Mouse (Mus musculus): Measurements from ENCODE around the gene Zfp36l1. TPM values are rescaled to one million over a fixed set of nuclear protein-coding genes. Genes with fewer than 3 reads are reported as not detected.

The Zfp36l1 gene
- total RNA-seq, 2 experiments from 2014 or later, result 46.9 to 54.7 TPM

DNA sequence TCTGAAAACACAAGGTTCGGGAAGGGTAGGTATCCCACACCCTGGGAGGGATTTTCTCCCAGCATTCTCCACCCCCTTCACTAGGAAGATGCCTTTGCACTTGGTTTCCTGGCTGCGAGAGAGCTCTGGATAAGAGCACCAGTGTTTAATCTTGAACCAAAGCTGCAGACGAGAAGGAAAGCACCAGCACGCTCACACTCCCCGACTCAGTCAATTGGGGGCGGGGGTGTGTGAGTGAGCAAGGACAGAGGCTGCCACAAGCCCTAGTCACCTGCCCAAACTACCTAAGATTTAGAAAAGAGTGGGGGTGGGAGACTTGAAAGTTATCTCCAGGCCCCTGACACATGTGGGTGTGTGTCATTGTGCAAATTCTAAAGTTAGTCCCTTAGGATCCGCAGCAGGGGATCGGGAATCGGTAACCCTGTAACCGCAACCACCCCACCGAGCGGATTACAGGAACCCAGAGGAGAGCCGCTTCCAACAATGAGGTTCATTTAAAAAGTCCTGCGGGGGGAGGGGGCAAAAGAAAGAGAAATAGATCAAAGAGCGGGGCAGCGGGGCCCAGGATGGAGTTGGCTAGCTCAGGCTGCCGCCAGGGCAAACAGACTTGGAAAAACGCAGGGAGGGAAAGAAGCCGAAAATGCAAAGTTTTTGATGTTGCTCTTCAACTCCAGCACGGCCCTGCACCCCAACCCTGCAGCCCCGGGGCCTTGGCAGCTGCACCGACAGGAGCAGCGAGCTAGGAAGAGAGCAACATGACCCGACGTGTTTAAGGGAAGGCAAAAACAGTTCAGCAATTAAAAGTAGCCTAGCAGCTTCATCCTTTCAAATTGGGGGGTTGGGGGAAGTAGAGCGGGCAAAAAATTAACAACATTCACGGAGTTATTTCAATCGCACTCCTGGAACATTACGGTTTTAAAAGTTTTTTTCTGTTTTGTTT lies 1.4 kb downstream of the Zfp36l1 start:
- peak in 1 of 2 experiments; percentile 37 for DNase-seq (ENCODE audit: low spot score in 2 of 2)

DNA sequence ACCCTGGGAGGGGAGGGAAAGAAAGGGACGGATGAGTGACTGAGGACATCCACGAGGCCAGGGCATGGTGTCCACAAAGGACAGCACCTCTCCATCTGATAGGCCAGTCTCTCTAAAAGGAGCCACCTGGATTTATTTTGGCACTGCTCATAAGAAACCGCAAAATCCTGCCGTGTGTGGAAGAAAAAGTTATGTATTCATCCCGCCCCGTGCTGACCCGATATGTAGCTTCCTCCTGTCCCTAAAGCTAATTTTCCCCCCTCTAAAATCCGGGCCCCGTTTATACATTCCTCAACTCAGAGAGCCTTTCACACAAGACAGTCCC lies 2.3 kb downstream of the Zfp36l1 start:
- no peak for DNase-seq (ENCODE audit: low spot score in 2 of 2)

DNA sequence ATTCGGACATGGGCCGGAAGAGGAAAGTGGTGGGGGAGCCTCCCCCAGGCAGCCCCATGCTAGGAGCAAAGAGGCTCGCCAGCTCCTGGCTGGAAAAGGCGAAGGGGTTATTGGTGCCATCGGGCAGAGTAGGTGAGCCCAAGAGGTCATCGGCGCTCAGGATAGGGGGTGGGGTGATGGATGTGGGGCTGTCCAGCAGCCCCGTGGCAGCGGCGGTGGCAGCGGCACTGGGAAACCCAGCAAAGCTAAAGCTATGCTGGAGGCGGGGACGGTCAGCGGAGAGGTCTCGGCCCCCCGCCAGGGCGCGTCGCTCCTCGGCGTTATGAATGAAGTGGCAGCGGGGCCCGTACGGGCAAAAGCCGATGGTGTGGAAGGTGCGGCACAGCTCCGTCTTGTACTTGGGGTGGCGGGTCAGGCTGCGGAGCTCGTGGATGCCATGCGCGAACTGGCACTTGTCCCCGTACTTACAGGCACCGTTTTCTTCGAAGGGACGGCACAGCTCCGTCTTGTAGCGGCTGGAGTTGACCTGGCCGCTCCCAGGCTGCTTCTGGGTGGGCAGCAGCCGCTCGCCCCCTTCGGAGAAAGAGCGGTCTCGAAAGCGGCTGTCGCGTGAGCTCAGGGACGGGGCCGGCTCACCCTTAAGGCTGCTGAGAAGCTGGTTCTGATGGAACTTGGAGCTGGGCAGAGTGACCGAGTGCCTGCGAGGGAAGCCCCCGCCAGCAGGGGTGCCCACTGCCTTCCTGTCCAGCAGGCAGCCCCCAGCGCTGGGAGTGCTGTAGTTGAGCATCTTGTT lies 2.9 kb downstream of the Zfp36l1 start:
- peak in 1 of 2 experiments; percentile 64 for DNase-seq (ENCODE audit: low spot score in 2 of 2)

DNA sequence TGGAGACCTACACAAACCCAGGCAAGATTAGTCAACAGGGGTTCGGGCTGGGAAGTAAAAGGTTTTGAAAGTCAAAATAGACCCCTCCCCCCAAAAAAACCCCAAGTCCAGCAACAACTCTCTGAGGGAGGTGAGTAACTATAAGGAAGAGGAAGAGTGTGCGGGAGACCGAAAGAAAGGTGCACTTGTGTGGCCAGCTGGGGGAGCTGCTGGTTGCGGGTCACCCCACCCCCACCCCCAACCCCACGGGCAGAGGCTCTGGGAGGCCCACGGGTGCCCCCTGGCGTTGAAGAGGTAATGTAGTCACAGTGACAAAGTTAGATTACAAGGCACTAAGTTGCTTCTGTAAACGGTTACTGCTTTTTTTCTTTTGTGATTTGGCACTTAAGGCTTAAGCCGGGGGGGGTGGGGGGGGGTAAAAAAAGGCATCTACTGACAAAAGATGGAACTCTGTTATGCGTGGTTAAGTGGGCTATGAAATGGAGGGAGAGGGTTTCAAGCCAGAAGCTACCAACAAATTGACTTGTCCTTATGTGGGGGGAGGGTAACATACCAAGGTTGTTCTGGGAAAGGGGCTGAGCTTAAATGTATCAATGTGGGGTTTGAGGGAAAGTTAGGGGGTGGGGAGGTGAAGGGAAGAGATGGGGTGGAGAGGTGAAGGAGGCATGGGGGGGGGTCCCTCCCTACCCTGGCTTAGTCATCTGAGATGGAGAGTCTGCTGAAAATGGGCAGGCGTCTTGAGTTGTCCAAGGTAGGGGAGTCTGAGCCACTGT lies 3.7 kb downstream of the Zfp36l1 start:
- peak; percentile 84 to 87 for DNase-seq (ENCODE audit: low spot score in 2 of 2)

DNA sequence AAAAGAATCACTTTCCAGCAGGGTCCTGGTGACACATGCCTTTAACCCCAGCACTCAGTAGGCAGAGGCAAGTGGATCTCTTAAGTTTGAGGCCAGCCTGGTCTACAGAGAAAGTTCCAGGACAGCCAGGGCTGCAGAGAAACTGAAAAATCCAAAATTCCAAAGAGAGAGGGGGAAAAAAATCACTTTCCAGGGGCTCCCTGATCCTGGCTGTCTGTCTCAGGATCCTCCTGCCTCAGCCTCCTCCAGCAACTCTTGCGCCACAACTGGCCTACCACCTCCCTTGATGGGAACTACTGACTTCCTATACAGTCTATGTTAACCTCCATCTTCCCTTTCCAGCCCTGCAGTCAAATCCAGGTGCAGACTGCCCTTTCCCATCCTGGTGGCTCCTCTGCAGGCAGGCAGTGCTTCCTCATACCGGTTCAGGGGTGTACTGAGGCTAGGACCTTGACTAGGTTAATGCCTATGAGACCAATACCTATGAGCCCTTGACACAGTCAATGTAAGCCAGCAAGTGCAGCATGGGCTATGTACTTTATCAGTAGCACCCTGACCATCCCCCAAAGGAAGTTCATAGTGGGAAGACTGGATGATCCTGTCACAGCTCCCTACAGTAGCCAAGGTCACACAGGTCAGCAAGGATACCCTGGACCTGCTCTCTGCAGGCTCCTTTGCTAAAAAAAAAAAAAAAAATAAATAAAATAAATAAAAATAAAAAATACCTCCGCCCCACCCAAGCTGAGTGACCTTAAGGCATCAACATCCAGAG lies 5.7 kb downstream of the Zfp36l1 start:
- no peak for DNase-seq (ENCODE audit: low spot score in 2 of 2)

DNA sequence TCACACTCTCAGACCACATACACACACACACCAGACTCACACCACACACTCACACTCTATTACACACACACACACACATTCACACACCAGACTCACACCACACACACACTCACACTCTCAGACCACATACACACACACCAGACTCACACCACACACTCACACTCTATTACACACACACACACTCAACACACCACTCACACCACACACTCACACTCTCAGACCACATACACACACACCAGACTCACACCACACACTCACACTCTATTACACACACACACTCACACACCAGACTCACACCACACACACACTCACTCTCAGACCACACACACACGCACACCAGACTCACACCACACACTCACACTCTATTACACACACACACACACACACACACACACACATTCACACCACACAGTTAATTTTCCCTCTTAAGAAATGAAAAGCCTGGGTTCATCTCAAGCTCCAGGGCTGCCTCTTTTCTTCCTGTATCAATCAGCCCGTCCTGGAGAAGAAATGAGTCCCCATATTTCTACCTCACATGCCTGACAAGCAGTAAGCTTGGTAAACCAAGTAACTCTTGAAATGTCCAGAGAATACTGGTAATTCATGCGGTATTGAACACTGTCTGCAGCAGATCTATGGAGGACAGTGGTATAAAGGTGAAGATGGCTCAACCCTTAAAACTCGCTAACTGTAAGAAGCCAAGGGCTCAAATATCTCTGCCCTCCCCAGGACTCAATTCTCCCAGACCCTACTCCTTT lies 6.5 kb downstream of the Zfp36l1 start:
- DNase-seq (ENCODE audit: low spot score in 2 of 2), result no peak

DNA sequence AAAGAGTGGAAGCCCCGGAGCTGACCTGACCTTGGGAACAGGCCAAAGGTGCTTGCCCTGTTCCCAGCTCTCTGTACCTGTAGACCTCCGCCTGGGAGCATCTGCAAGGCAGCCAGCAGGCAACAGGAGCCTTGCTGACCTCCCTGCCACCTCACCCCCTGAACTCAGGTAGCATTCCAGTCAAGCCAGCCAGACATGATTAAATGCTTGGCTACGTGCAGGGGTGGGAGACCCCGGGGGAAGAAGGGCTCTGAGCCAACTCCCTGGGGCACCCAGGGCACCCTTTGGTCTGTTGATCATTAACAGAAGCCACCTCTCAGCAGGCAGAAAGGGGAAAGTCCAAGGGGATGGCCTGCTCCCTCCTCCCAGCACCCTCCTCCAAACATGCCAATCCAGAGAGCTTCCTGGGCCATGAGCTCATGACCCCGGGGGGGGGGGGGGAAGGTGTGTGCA lies 9.3 kb downstream of the Zfp36l1 start:
- DNase-seq (ENCODE audit: low spot score in 2 of 2), result no peak

DNA sequence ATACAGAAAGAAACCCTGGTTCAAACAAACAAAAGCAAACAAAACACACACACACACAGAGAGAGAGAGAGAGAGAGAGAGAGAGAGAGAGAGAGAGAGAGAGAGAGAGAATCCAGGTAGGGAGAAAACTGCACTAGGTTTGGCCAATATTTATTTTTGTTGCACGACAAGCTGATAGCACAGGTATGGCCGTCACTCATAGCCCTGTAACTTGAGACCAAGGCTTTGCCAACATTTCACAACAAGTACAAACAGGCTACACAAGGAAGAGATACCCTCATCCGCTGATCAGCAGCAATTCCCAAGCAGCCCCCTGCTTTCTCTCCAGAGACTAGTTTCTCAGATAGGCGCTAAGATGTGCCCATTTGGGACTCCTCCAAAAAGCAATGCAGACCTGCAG lies 9.7 kb downstream of the Zfp36l1 start:
- DNase-seq (ENCODE audit: low spot score in 2 of 2), result no peak

DNA sequence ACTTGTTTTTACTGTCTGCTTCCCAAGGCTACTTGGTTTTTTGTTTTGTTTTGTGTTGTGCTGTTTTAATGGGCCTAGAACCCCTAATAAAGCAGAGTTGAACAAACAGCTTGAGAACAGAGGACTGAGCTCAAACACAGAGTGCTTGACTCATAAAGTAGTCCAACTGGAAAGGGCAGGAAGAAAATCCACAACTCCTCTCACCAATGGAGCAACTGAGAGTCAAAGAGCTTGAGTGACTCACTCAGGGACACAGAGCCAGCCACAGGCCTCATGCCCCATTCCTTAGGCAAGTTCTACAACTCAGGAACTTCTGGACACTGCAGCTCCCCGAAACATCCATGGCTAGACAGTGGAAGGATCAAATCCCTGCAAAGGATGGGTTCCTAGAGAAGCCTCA lies 14.0 kb downstream of the Zfp36l1 start:
- DNase-seq (ENCODE audit: low spot score in 2 of 2), result no peak

DNA sequence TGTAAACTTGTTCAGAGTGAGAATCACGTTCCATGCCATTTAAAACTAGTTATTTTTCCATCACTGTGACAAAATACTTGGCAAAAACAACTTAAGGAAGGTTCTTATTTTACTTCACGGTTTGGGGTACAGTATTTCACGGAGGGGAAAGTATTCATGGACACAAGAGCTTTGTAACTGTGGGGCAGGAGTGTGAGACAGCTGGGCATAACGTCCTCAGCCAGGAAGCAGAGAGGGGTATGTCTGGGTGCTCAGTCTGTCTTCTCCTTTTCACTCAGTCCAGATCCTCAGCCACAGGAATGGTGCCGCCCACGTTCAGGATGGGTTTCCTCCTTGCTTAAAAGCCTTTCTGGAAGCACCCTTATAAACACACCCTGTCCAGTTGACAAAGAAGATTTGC lies 16.1 kb downstream of the Zfp36l1 start:
- no peak for DNase-seq (ENCODE audit: low spot score in 2 of 2)

DNA sequence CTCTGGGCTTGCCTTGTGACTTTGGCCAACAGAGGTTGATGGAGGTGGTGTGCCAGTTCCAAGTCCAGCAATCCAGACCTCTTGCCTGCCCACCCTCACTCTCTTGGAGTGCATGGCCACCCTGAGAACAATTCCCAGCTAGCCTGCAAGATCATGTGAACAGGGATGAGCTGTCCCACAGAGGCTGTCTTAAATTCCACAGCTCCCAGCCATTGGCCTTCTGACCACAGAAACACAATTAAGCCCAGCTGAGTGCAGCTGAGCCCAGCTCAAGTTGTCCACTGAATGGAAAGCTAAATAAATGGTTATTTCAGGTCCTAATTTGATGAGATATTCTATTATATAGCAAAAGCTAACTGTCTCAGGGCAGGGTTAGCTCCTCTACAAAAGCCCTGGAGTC lies 20.0 kb downstream of the Zfp36l1 start:
- DNase-seq (ENCODE audit: low spot score in 2 of 2), result no peak

DNA sequence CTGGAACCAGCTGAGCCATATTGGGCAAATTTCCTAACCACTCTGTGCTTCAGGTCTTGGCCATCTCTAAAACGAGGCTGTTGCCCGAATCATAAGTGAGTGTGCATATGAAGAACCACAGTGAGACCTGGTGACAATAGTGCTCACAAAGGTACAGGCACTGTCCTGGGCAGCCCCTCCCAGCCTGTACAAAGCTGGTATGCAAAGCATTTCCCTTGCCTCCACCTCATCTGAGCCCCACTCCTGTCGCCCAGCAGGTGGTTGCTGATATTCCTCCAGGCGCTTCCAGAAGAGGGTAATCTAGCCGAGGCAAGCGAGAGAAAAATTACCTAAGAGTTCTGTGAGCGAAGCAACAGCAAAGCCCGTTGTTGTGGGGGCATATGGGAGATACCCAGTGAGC lies 21.7 kb downstream of the Zfp36l1 start:
- DNase-seq (ENCODE audit: low spot score in 2 of 2), result no peak

DNA sequence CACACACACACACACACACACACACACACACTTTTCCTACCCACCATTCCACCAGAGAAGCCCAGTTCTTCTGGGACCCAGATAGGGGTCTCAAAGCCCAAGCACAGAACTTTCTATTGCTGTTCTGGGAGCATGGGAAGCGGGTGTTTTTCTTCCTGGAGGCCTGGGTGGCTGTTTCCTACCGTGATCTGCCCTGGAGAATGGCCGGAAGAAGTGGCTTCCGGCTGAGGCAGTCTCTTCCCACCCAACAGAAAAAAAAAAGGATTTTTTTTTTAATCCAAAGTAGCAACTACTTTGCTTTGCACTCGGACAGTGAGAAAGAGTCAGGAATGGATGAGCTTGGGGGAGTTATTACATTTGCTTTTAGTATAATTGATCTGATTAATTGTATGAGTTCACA lies 22.3 kb downstream of the Zfp36l1 start:
- no peak for DNase-seq (ENCODE audit: low spot score in 2 of 2)

DNA sequence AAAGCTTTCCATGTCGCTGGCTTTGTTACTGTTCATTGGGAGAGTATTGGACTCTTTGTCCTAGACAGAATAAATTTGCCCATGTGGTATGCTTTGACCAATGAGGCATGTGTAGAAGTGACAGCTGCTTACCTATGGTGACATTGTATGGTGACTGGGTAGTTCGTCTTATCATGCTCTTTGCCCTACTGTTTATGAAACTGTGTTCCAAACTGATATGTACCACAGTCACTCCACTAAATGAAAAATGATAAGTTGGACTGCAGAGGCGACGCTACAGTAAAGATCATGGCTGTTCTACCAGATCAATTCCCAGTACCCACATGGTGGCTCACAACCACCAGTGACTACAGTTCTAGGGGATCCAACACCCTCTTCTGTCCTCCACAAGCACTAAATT lies 24.7 kb downstream of the Zfp36l1 start:
- DNase-seq (ENCODE audit: low spot score in 2 of 2), result no peak

DNA sequence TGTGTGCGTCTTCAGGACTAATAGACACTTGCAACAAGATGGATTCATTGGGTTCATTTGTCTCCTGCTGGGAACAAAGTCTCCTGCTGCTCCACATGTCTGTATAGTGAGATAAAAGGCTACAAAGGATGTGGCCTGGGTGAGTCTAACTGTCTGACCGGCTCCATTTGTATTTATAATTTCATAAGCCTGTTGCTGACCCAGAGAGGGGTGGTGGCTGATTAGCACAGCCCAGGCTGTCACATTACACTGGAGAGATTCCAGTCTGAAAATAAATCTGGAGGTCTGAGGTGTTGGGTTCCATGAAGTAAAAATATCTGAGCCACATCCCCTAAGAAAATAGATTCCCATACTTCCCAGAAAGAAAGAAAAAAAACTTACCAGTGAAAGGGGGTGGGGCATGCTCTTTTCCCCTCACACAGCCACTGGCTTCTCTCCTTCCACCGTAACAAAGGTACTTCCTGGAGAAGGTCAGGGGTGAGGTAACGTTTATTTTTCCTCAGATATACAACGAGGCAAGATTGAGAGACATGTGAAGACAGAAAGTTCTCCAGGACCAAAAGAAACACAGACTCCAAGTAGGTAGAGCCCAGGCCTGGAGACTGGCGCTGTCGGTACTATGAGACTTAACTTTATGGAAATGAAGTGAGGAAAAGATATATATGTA lies 28.2 kb downstream of the Zfp36l1 start:
- no peak for DNase-seq (ENCODE audit: low spot score in 2 of 2)

DNA sequence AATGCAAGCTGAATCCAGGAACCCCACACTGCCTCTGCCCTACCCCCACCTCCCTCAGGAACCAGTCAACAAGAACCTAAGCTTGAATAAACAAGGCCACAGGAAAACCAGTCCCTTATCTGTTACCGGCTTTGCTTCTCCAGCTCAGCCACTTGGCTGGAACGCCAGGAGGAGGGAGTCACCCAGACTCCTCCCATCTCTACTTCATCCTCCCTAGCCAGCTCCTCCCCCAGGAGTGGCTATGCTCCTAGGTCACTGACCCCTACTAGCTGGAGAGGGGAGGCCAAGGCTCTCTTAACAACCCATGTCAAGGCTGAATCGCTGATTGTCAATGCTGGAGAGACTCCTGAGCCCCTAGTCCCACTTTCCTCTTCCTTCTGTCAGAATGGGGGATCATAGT lies 28.9 kb downstream of the Zfp36l1 start:
- no peak for DNase-seq (ENCODE audit: low spot score in 2 of 2)

DNA sequence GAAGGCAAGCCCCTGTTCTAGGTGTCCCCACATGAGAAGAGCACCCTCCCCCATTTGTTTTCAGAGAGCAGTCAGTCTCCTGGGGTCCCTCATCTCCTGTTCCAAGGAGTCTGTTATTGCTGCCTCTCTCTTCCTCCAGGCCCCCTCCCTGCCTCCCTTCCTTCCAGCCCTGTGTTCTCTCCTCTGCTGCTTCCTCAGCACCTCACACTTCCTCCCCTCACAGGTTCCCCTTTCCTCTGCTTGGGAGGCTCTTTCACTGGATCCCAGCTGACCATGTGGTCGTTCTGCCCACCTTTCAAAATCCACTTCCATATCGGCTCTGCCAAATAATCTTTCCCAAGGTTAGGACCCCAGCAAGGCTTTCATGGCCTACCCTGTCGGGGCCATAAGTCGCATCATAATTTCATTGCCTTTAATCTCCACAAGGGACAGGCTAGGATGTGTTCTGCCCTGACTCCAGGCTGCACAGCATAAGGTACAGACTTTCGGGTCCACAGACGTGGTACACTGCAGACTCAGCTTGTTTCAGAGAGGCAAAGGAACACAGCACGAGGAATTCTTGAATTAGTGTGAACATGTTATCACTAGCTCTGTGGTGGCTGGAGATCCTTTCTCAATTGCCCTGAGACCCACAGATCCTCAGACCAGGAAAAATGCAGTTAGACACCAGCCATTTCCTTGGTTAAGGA lies 29.5 kb downstream of the Zfp36l1 start:
- DNase-seq (ENCODE audit: low spot score in 2 of 2), result no peak

DNA sequence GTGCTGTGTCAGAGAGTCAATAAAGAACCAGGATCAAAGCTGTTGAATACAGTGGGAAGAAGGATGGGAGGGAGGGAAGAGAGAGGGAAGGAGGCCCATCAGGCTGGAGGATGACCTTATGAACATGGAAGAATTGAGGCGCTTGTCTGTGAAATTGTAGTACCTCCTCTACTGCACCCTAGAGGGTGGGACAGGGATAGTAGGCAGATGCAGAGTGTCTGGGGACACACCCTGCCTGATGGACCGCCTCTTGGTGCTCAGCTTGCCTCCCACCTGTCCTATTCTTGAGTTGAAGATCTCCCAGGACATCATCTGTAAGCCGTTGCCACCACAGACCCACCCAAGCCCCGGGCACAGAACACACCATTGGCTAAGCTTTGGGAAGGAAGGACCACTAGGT lies 30.1 kb downstream of the Zfp36l1 start:
- DNase-seq (ENCODE audit: low spot score in 2 of 2), result no peak

DNA sequence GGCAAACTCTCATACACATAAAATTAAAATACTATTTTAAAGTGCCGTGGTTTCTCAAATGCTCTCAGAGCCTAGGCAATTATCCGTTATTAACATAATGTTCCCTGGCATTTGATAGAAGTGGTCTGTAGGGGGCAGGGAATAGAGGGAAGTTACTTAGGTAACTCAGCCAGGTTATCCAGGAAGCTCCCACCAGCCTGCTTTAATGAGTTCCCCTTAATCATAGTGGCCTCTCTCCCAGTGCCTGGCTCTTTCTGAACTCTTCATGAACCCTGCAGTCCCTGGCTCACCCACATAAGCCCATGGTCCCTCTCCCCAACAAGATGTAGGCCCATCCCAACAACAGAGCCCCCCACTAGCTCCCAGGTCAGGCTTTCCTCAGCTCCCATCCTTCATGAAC lies 31.4 kb downstream of the Zfp36l1 start:
- DNase-seq (ENCODE audit: low spot score in 2 of 2), result no peak

All from layer of hippocampus, postnatal 10 days (tissue).